Mouse (Mus musculus) heart, postnatal 10 days (tissue): ENCODE results near the gene Cpeb2. TPM values are rescaled to one million over a fixed set of nuclear protein-coding genes. Genes with fewer than 3 reads are reported as not detected.

Source experiments
- DNase-seq, 2 experiments: peaks; one replicate each; pipeline ENCODE4 v3.0.0; 2021
- intact Hi-C: fragments of 180-260 bp; cut with DNase I; formaldehyde crosslinking; loops from one replicate; pipeline ENCODE4 v1.15.1; 2025
- total RNA-seq, 2 experiments: library from RNA; stranded (reverse); gene quantifications; 2 replicates each; pipeline ENCODE4 v1.2.3; 2021

Cpeb2 gene
- total RNA-seq, 2 experiments from 2014 or later, result 22.1 to 28.7 TPM

DNA sequence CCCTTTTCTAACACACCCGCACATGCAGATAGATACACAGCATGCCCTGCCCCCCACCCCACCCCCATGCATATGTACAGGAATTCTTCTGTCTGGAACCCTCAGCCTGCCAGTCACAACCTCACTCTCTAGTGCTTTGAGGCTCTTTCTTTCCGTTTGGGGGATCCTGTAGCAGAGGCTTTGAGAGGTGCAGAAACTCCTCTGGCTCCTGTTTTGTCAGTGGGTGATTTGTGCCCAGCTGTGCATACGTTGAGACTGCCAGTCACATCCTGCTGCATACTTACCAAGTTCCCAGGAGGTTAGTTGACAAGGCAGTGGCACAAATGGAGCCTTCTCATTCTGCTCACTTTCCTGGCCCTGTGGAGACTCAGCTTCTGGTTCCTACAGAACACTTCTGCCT, 68.0 kb downstream of the Cpeb2 start:
- DNase-seq, result no peak
- intact Hi-C loops, result no loop called here

DNA sequence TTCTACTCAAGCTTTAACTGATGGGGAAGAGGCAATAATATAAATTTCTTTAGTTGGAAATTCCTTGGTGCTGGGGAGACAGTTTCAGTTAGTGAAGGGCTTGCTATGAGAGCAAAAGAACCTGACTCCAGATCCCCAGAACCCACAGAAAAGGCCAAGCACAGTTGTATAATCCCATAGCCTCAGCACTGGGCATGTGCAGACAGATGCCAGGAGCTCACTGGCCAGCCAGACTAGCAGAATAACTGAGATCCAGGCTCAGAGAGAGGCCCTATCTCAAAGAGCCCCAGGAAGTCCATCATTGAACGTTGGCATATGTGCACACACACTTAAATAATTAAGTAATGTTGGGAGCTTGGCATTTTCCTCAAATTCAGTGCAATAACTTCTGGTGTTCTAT, 70.5 kb downstream of the Cpeb2 start:
- intact Hi-C loops, result no loop called here
- peak; percentile 27 for DNase-seq

DNA sequence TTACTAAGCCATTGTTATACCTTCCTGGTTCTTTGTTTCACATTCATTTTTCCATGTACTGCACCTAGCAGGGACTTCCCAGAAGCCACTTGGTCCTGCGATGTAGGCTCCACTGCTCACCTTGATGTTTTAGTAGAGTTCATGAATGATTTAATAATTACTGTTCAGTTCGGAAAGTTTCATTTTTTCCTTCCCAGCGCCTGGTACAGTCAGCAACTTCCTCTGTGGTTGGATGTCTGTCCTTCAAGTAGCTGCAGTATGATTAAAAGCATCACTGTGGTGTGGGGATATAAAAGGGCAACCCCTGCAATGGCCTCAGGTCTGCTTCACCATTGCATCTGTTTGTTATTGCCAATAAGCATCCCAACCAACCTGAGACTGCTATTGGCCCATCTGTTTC, 72.5 kb downstream of the Cpeb2 start:
- DNase-seq, result no peak
- intact Hi-C loops, result no loop called here

DNA sequence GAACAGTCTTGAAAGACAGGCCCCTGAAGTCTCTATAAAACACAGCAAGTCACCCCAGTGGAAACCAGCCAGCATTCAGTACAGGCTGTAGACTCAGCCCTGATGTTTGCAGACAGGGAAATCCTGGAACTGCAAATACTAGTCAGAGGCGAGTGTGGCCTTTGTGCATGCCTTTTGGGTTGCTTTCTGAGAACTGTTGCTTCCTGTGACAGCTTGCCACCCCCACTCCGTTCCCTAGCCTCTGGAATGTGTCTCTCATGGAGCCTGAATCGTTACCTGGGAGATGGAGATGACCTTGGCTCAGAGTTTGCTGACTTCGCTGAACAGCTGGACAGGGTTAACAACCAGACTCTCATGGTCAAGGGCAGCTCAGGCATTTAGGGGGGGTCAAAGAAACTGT, 77.0 kb downstream of the Cpeb2 start:
- DNase-seq, result no peak
- intact Hi-C loops, result no loop called here

DNA sequence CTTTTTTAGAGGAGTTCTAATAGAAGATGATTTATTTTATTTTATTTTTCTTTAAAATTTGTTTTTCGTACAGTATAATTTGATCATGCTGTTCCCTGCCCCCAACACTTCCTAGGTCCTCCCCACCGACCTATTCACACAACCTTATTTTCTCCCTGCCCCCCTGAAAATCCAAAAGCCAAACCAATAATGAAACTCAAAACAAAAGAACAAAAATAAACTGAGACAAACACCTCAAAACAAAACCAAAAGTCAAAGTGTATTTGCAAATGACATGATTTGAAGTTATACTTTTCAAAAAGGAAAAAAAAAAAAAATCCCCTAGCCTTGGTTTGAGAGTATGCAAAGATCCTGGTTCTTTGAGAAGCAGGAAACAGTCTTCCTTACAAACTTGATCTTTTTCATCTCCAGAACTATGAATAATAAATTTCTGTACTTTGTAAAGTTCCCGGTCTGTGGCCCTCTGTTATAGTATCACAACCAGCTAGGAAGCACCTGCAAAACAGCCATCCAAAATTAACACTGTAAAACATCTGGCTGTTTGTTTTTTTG, 91.4 kb downstream of the Cpeb2 start:
- no peak for DNase-seq
- intact Hi-C loops, result no loop called here

DNA sequence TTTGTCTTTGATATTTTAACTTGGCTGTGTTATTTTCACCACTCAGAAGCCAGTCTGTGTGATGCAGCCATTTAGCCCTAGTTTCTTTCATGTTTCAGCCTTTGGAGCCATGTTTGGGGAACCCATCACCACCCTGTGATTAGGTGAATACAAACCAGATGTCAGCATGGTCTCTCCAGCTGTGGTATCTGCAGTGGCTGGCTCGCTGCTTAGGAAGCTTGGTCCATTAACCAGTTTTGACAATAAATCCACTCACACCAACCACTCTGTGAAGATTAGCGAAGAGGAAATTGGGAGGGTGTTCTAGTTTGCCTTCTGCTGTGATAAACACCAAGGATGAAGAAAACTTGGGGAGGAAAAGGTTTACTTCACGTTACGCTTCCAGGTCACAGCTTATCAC, 92.6 kb downstream of the Cpeb2 start:
- DNase-seq, result no peak
- intact Hi-C loops, result no loop called here

DNA sequence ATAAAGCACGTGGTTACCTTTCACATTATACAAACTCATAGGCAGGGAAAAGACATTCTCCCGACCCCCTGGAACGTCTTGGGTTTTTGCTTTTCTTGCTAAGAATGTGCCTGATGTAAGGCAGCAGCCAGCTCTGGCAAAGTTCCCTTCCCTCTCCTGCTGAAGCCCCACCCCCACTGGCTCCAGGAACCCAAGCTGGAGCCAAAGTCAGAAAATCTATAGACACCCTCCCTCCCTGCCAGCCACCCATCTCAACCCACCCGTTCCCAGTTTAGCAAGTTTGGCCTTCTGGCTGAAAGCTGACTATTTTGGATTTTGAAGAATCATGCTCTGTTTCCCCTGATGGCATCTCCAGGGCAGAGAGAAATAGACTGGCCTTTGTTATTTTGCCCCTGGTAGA, 95.6 kb downstream of the Cpeb2 start:
- DNase-seq, result no peak
- intact Hi-C loops, result no loop called here

DNA sequence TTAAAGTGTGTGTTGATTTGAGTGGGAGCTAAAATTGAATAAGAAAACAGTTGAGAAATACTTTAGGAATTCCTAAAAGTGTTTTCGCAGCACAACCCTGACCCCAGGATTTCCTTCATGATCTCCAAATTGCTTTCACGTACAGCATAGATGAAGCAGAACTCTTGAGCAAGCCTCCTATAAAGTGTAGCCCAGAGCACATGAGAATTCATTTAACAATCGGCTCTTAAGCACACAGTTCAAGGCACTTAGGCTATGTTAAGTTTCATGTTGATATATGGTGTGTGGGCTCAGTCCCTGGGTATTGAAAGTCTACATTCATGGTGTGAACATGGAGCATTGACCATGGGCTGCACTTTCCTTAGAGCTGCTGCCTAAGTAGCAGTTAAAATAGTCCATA, 97.3 kb downstream of the Cpeb2 start:
- DNase-seq, result no peak
- intact Hi-C loops, result no loop called here

DNA sequence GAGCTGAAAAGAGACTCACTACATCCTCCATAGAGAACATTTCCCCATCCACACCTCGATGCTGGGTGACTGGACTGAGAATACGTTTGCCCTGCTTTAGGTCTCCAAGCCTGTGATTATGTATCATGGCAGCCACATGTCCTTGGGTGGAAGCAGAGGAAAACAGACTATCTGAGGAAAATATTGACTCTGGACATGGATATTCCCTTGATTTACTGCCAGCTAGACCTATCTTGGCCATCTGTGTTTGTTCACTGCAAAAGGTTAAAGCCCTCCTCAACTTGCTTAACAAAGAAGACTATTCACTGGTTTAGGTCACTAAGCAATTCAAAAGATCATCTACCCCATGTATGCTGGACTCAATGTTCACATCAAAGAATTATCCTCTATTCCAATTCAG, 101.5 kb downstream of the Cpeb2 start:
- DNase-seq, result no peak
- intact Hi-C loops, result no loop called here

DNA sequence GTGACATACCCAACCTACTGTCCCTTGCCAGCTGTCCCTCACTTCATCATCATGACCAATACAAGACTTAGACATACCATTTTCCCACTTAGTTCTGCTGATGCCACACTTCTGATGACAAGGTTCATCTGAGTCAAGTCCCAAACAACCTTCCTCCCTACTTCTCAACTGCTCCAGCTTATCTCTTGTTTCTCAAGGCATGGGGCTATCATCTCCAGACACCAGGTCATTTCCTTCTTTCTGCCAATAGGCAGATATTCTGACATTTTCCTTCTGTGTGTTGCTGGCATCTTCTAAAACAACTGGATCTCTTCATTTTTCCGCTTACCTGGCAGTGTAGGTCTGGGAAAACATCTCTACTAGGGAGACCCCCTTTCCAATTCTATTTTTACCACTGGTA, 104.2 kb downstream of the Cpeb2 start:
- no peak for DNase-seq
- intact Hi-C loops, result no loop called here

DNA sequence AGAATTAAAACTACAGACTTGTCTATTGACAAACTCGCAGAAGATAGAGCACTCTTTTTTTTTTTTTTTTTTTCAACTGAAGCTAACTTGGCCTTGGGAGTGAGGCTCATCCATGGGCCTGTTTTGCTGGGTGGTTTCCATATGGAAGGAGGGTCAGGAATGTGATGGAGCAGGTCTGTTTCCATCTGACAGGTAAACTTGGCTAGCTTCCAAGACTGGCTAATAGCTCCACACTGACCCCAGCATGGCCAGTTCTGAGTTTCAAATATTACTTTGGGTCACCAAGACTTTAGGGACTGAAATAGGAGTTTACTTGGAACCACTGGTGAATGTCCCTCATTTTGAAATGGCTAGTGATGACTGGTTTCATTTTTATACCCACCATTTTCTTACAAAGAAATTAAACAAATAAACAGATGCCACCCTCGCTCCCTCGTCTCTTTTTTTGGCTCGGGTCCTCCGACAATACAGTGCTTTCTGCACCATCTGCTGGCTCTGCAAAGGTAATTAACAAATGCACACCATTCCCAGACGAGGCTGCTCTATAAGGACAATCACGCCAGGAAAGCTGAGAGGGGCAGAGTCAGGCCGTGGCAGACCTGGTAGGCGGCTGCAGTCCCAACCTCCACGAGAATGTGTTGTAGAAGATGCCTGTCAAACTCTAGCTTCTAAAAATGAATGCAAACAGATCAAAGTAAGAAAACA, 106.0 kb downstream of the Cpeb2 start:
- DNase-seq, result peak; percentile 16 to 26

More for the DNA sequence above, 106.0 kb downstream of the Cpeb2 start:
- intact Hi-C loops, result no loop called here
